Mouse (Mus musculus) forebrain, embryonic 15.5 days (tissue): Measurements from ENCODE around the gene Lrrc58. TPM values are rescaled to one million over a fixed set of nuclear protein-coding genes. Genes with fewer than 3 reads are reported as not detected.
A peak's percentile ranks its signal among the peaks of the same experiment; 100 is the strongest.

Experiments used
- ATAC-seq: fragments of 200-750 bp; cut with Nextera tagmentation; replicated peaks from 2 replicates; pipeline ENCODE4 v1.8.0; 2017; ENCODE audit warnings: mild to moderate bottlenecking, moderate TSS enrichment, moderate library complexity
- H3K27ac ChIP-seq: fragments of 300-500 bp; sonication (generic); replicated peaks from 2 replicates; pipeline ENCODE4 v1.5.1; 2015; ENCODE audit warnings: mild to moderate bottlenecking, inconsistent platforms
- H3K27me3 ChIP-seq: fragments of 300-500 bp; sonication (generic); 2 replicates; pipeline ENCODE4 v1.6.1; 2015; ENCODE audit warnings: inconsistent platforms
- H3K36me3 ChIP-seq: fragments of 300-500 bp; sonication (generic); 2 replicates; pipeline ENCODE4 v1.6.1; 2015; ENCODE audit warnings: mild to moderate bottlenecking, inconsistent platforms
- H3K4me1 ChIP-seq: fragments of 300-500 bp; sonication (generic); 2 replicates; pipeline ENCODE4 v1.6.1; 2015; ENCODE audit warnings: inconsistent platforms
- H3K4me2 ChIP-seq: fragments of 300-500 bp; sonication (generic); replicated peaks from 2 replicates; pipeline ENCODE4 v1.6.1; 2015; ENCODE audit warnings: mild to moderate bottlenecking, inconsistent platforms
- H3K4me3 ChIP-seq: fragments of 300-500 bp; sonication (generic); 2 replicates; pipeline ENCODE4 v1.5.1; 2015; ENCODE audit warnings: mild to moderate bottlenecking, inconsistent platforms
- H3K9ac ChIP-seq: fragments of 300-500 bp; sonication (generic); replicated peaks from 2 replicates; pipeline ENCODE4 v1.6.1; 2015; ENCODE audit warnings: mild to moderate bottlenecking, inconsistent platforms
- H3K9me3 ChIP-seq: fragments of 300-500 bp; sonication (generic); 2 replicates; pipeline ENCODE4 v1.6.1; 2016; ENCODE audit warnings: inconsistent platforms
- WGBS: fragments of 180-500 bp; shearing (Covaris S2); methylation state at CpG from one replicate; pipeline ENCODE4 v1.1.7; 2015; ENCODE audit warnings: mixed read lengths; 5-methylcytosine and 5-hydroxymethylcytosine counted together
- polyA plus RNA-seq: library from polyadenylated mRNA; unstranded; fragments of >200 nt; fragmentation: Nextera tagmentation; extraction: Ambion mirVana; gene quantifications from 2 replicates; pipeline ENCODE4 v1.2.1, GENCODE M21; 2015

Gene Lrrc58
- polyA plus RNA-seq, 1 experiment from 2014 or later: 62.6 TPM

- no peak for ATAC-seq
- no peaks in the 10 kb centered on the region for H3K4me1 ChIP-seq
- H3K9ac ChIP-seq: no peak overlapping the region
- no peaks in the 10 kb centered on the region for H3K27me3 ChIP-seq
- no peak overlapping the region for H3K27ac ChIP-seq
- no peaks in the 10 kb centered on the region for H3K9me3 ChIP-seq
- WGBS: 87% methylated on average over 3 of the region's 3 CpGs
- no peak overlapping the region for H3K4me2 ChIP-seq
- H3K4me3 ChIP-seq: no peak overlapping the region
- no peaks in the 10 kb centered on the region for H3K36me3 ChIP-seq
Observed at GRCm38 (mm10) chr16:37906456-37906855, 38.3 kb downstream of the Lrrc58 start.

- no peak overlapping the region for H3K4me2 ChIP-seq
- H3K9ac ChIP-seq: no peak overlapping the region
- no peaks in the 10 kb centered on the region for H3K36me3 ChIP-seq
- H3K4me3 ChIP-seq: no peak overlapping the region
- peaks cover 3% of the 10 kb centered on the region; the same call in 1 of the 2 replicates for H3K4me1 ChIP-seq
- ATAC-seq: no peak
- H3K27me3 ChIP-seq: no peaks in the 10 kb centered on the region
- no peaks in the 10 kb centered on the region for H3K9me3 ChIP-seq
- no peak overlapping the region for H3K27ac ChIP-seq
- WGBS: 91% methylated on average over 1 of the region's 1 CpGs
Observed at GRCm38 (mm10) chr16:37911086-37911485, 42.9 kb downstream of the Lrrc58 start.

- peak; percentile 91 for ATAC-seq
- H3K9me3 ChIP-seq: no peaks in the 10 kb centered on the region
- 2% methylated on average over 49 of the region's 53 CpGs for WGBS
- peaks cover 16% of the 10 kb centered on the region for H3K4me1 ChIP-seq
- H3K27me3 ChIP-seq: no peaks in the 10 kb centered on the region
- H3K9ac ChIP-seq: peak within 1 kb of the TSS; percentile 84
- H3K36me3 ChIP-seq: no peaks in the 10 kb centered on the region
- peak within 1 kb of the TSS; percentile 65 for H3K4me3 ChIP-seq
- 0 out of 2 replicates have a peak within 1 kb of the TSS, but pooled peaks have one; percentile 31 for H3K27ac ChIP-seq
- H3K4me2 ChIP-seq: peak within 1 kb of the TSS; percentile 94
Observed at GRCm38 (mm10) chr16:37916138-37916817, 48.1 kb downstream of the Lrrc58 start, which contains the start of gene Gpr156. TSS of gene Gpr156 (plus strand) at chr16:37916496.

- H3K4me1 ChIP-seq: peaks cover 16% of the 10 kb centered on the region
- H3K27ac ChIP-seq: 0 out of 2 replicates have a peak overlapping the region, but pooled peaks have one; percentile 31
- H3K27me3 ChIP-seq: no peaks in the 10 kb centered on the region
- H3K9ac ChIP-seq: peak overlapping the region; percentile 84
- H3K4me3 ChIP-seq: peak overlapping the region; percentile 65
- ATAC-seq: peak; percentile 30; the same call in 1 of the 2 replicates
- peak overlapping the region; percentile 94 for H3K4me2 ChIP-seq
- WGBS: 15% methylated on average over 7 of the region's 7 CpGs
- no peaks in the 10 kb centered on the region for H3K9me3 ChIP-seq
- H3K36me3 ChIP-seq: no peaks in the 10 kb centered on the region
Observed at GRCm38 (mm10) chr16:37916818-37917201, 48.6 kb downstream of the Lrrc58 start.

- H3K4me3 ChIP-seq: no peak overlapping the region
- no peaks in the 10 kb centered on the region for H3K27me3 ChIP-seq
- peaks cover 16% of the 10 kb centered on the region for H3K4me1 ChIP-seq
- no peaks in the 10 kb centered on the region for H3K9me3 ChIP-seq
- H3K27ac ChIP-seq: no peak overlapping the region
- 86% methylated on average over 6 of the region's 6 CpGs for WGBS
- H3K9ac ChIP-seq: no peak overlapping the region
- H3K4me2 ChIP-seq: no peak overlapping the region
- no peaks in the 10 kb centered on the region for H3K36me3 ChIP-seq
- no peak for ATAC-seq
Observed at GRCm38 (mm10) chr16:37919000-37919399, 50.8 kb downstream of the Lrrc58 start.

- Histone ChIP-seq H3K4me1 (peaks cover 17% of the 10 kb centered on the region), H3K27ac (no peak overlapping the region), H3K4me2 (no peak overlapping the region), H3K36me3 (no peaks in the 10 kb centered on the region), H3K9ac (no peak overlapping the region), H3K27me3 (no peaks in the 10 kb centered on the region), H3K9me3 (no peaks in the 10 kb centered on the region), H3K4me3 (no peak overlapping the region)
- no peak for ATAC-seq
- 38% methylated on average over 8 of the region's 8 CpGs for WGBS
Observed at GRCm38 (mm10) chr16:37920842-37921409, 52.7 kb downstream of the Lrrc58 start.

- Histone ChIP-seq H3K4me3 (no peak overlapping the region), H3K36me3 (no peaks in the 10 kb centered on the region), H3K4me1 (peaks cover 34% of the 10 kb centered on the region), H3K27ac (peak overlapping the region; percentile 44), H3K9ac (no peak overlapping the region), H3K4me2 (peak overlapping the region; percentile 0; the same call in 1 of the 2 replicates), H3K27me3 (no peaks in the 10 kb centered on the region), H3K9me3 (no peaks in the 10 kb centered on the region; the same call in 1 of the 2 replicates)
- 2% methylated on average over 7 of the region's 7 CpGs for WGBS
- peak; percentile 75 for ATAC-seq
Observed at GRCm38 (mm10) chr16:37926087-37926486, 57.9 kb downstream of the Lrrc58 start.

- 8% methylated on average over 4 of the region's 4 CpGs for WGBS
- Histone ChIP-seq H3K9me3 (no peaks in the 10 kb centered on the region; the same call in 1 of the 2 replicates), H3K27ac (peak overlapping the region; percentile 72), H3K27me3 (no peaks in the 10 kb centered on the region), H3K4me2 (no peak overlapping the region), H3K4me1 (peaks cover 34% of the 10 kb centered on the region), H3K4me3 (no peak overlapping the region), H3K36me3 (no peaks in the 10 kb centered on the region), H3K9ac (no peak overlapping the region)
- peak; percentile 53; the same call in 1 of the 2 replicates for ATAC-seq
Observed at GRCm38 (mm10) chr16:37927117-37927516, 58.9 kb downstream of the Lrrc58 start.

GRCm38 (mm10) chr16:37929006-37929405 is 60.8 kb downstream of the Lrrc58 start:
- Histone ChIP-seq H3K9me3 (no peaks in the 10 kb centered on the region; the same call in 1 of the 2 replicates), H3K4me3 (no peak overlapping the region), H3K4me1 (peaks cover 34% of the 10 kb centered on the region), H3K36me3 (no peaks in the 10 kb centered on the region), H3K27me3 (no peaks in the 10 kb centered on the region), H3K4me2 (no peak overlapping the region), H3K9ac (no peak overlapping the region), H3K27ac (peak overlapping the region; percentile 66)
- ATAC-seq: peak; percentile 39; the same call in 1 of the 2 replicates
- WGBS: 11% methylated on average over 2 of the region's 2 CpGs

- Histone ChIP-seq H3K36me3 (no peaks in the 10 kb centered on the region), H3K4me1 (peaks cover 34% of the 10 kb centered on the region), H3K4me3 (no peak overlapping the region), H3K4me2 (no peak overlapping the region), H3K27ac (peak overlapping the region; percentile 66; the same call in 1 of the 2 replicates), H3K9me3 (no peaks in the 10 kb centered on the region; the same call in 1 of the 2 replicates), H3K27me3 (no peaks in the 10 kb centered on the region), H3K9ac (no peak overlapping the region)
- no peak for ATAC-seq
- 90% methylated on average over 2 of the region's 2 CpGs for WGBS
Observed at GRCm38 (mm10) chr16:37929626-37930025, 61.4 kb downstream of the Lrrc58 start.

GRCm38 (mm10) chr16:37934932-37935331 is 66.7 kb downstream of the Lrrc58 start:
- no peaks in the 10 kb centered on the region for H3K36me3 ChIP-seq
- H3K4me1 ChIP-seq: peaks cover 27% of the 10 kb centered on the region
- H3K4me2 ChIP-seq: no peak overlapping the region
- no peak overlapping the region for H3K27ac ChIP-seq
- no peaks in the 10 kb centered on the region; the same call in 1 of the 2 replicates for H3K9me3 ChIP-seq
- no peaks in the 10 kb centered on the region for H3K27me3 ChIP-seq
- no peak overlapping the region for H3K4me3 ChIP-seq
- WGBS: 85% methylated on average over 2 of the region's 2 CpGs
- ATAC-seq: no peak
- no peak overlapping the region for H3K9ac ChIP-seq

GRCm38 (mm10) chr16:37937276-37937675 is 69.1 kb downstream of the Lrrc58 start:
- WGBS: 48% methylated on average over 8 of the region's 8 CpGs

More at GRCm38 (mm10) chr16:37937276-37937675, 69.1 kb downstream of the Lrrc58 start:
- Histone ChIP-seq H3K27ac (peak overlapping the region; percentile 79), H3K4me3 (no peak overlapping the region), H3K27me3 (no peaks in the 10 kb centered on the region), H3K9me3 (no peaks in the 10 kb centered on the region), H3K4me2 (no peak overlapping the region), H3K4me1 (peaks cover 27% of the 10 kb centered on the region), H3K9ac (no peak overlapping the region; the same call in 1 of the 2 replicates), H3K36me3 (no peaks in the 10 kb centered on the region)
- ATAC-seq: no peak
